Mouse (Mus musculus): ENCODE measurements around the gene Il27.

DNA sequence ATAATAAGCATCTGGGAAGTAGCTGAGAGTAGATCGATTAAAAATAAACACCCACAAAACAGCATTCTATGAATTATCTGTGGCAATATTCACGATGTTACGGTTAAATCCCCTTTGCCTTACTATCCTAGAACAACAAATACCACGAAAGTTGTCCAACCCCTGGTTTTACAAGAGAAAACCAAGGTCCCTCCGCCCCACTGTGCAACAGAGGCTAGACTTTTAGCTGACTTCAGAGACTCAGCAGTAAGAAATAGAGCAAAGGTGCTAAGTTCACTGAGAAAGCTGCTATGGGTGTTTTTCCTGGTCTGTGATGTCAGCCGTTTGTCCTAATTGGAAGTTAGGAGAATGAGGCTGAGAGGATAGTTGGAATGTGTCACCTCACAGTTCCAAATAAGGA lies 11.0 kb downstream of the Il27 start:
- no peak for TF ChIP-seq POLR2A (IDR thresholded peaks at IDR 0.05; ENCODE audit: control insufficient read depth, extremely low read depth, insufficient read depth, low read length, poor library complexity)
- no peak for TF ChIP-seq CTCF (IDR thresholded peaks at IDR 0.05; ENCODE audit: borderline replicate concordance, control insufficient read depth, extremely low read depth, insufficient read depth, low read length, poor library complexity)
